Mouse (Mus musculus): ENCODE results near the gene Plpp6. TPM values are rescaled to one million over a fixed set of nuclear protein-coding genes. Genes with fewer than 3 reads are reported as not detected.
A peak's percentile ranks its signal among the peaks of the same experiment; 100 is the strongest.
"Not testable (repeated sequence)": the region's sequence is repeated elsewhere in the genome, so short reads cannot be mapped to it uniquely, and the experiment has no call there.

Gene Plpp6
- polyA plus RNA-seq, 1 experiment from 2014 or later: 9.8 TPM

GRCm38 (mm10) chr19:28990194-28990589 lies 26.4 kb downstream of the Plpp6 start, which contains the start of gene Cdc37l1:
Gene Cdc37l1 (plus strand): TSS chr19:28990352.
- Histone ChIP-seq H3K27me3 (0 out of 2 replicates have a peak, but pooled peaks cover 5% of the 10 kb centered on the region), H3K4me2 (replicated peaks) (peak within 1 kb of the TSS; percentile 73), H3K9me3 (no peaks in the 10 kb centered on the region), H3K4me3 (replicated peaks) (peak within 1 kb of the TSS; percentile 82), H3K27ac (peak within 1 kb of the TSS; percentile 90), H3K9ac (replicated peaks) (peak within 1 kb of the TSS; percentile 93), H3K36me3 (peaks cover 16% of the 10 kb centered on the region), H3K4me1 (replicated peaks) (peaks cover 25% of the 10 kb centered on the region)
- peak; percentile 98 for ATAC-seq
- under 1% methylated on average over 37 of the region's 37 CpGs for WGBS

- peak overlapping the region; percentile 82 for H3K4me3 ChIP-seq (replicated peaks)
- peaks cover 21% of the 10 kb centered on the region for H3K36me3 ChIP-seq
- H3K27me3 ChIP-seq: 0 out of 2 replicates have a peak, but pooled peaks cover 5% of the 10 kb centered on the region
- no peak for ATAC-seq
- under 1% methylated on average over 41 of the region's 41 CpGs for WGBS
- H3K27ac ChIP-seq: peak overlapping the region; percentile 90
- H3K4me2 ChIP-seq (replicated peaks): peak overlapping the region; percentile 73
- no peaks in the 10 kb centered on the region for H3K9me3 ChIP-seq
- peaks cover 25% of the 10 kb centered on the region for H3K4me1 ChIP-seq (replicated peaks)
- peak overlapping the region; percentile 93 for H3K9ac ChIP-seq (replicated peaks)
Observed at GRCm38 (mm10) chr19:28990590-28991221, 27.0 kb downstream of the Plpp6 start.

- no peak for ATAC-seq
- Histone ChIP-seq H3K9me3 (no peaks in the 10 kb centered on the region), H3K4me1 (replicated peaks) (peaks cover 25% of the 10 kb centered on the region), H3K4me3 (replicated peaks) (peak overlapping the region; percentile 82), H3K27ac (no peak overlapping the region), H3K4me2 (replicated peaks) (peak overlapping the region; percentile 73), H3K27me3 (0 out of 2 replicates have a peak, but pooled peaks cover 5% of the 10 kb centered on the region), H3K9ac (replicated peaks) (peak overlapping the region; percentile 93), H3K36me3 (peaks cover 28% of the 10 kb centered on the region)
- WGBS: 71% methylated on average over 5 of the region's 5 CpGs
Observed at GRCm38 (mm10) chr19:28991391-28991790, 27.6 kb downstream of the Plpp6 start.

- H3K27ac ChIP-seq: no peak overlapping the region
- peaks cover 21% of the 10 kb centered on the region for H3K4me1 ChIP-seq (replicated peaks)
- no peaks in the 10 kb centered on the region for H3K9me3 ChIP-seq
- H3K27me3 ChIP-seq: no peaks in the 10 kb centered on the region
- peaks cover 37% of the 10 kb centered on the region for H3K36me3 ChIP-seq
- 67% methylated on average over 7 of the region's 7 CpGs for WGBS
- no peak overlapping the region for H3K4me2 ChIP-seq (replicated peaks)
- no peak overlapping the region for H3K9ac ChIP-seq (replicated peaks)
- H3K4me3 ChIP-seq (replicated peaks): no peak overlapping the region
- no peak for ATAC-seq
Observed at GRCm38 (mm10) chr19:28994870-28995269, 31.1 kb downstream of the Plpp6 start.

GRCm38 (mm10) chr19:28995366-28995765 lies 31.6 kb downstream of the Plpp6 start:
- WGBS: 92% methylated on average over 5 of the region's 5 CpGs
- H3K4me1 ChIP-seq (replicated peaks): peaks cover 21% of the 10 kb centered on the region
- no peak overlapping the region for H3K4me2 ChIP-seq (replicated peaks)
- peaks cover 42% of the 10 kb centered on the region for H3K36me3 ChIP-seq
- no peak for ATAC-seq
- no peaks in the 10 kb centered on the region for H3K27me3 ChIP-seq
- no peaks in the 10 kb centered on the region for H3K9me3 ChIP-seq
- H3K27ac ChIP-seq: no peak overlapping the region
- H3K9ac ChIP-seq (replicated peaks): no peak overlapping the region
- H3K4me3 ChIP-seq (replicated peaks): no peak overlapping the region

GRCm38 (mm10) chr19:28997976-28998630 lies 34.4 kb downstream of the Plpp6 start:
- Histone ChIP-seq H3K9me3 (no peaks in the 10 kb centered on the region), H3K9ac (replicated peaks) (no peak overlapping the region), H3K4me3 (replicated peaks) (no peak overlapping the region), H3K27ac (no peak overlapping the region), H3K4me2 (replicated peaks) (no peak overlapping the region), H3K4me1 (replicated peaks) (peaks cover 12% of the 10 kb centered on the region), H3K36me3 (peaks cover 64% of the 10 kb centered on the region), H3K27me3 (no peaks in the 10 kb centered on the region)
- ATAC-seq: no peak
- WGBS: 94% methylated on average over 4 of the region's 4 CpGs

GRCm38 (mm10) chr19:29000321-29000720 lies 36.6 kb downstream of the Plpp6 start:
- H3K36me3 ChIP-seq: peaks cover 60% of the 10 kb centered on the region
- H3K4me1 ChIP-seq (replicated peaks); H3K27me3 ChIP-seq; H3K9ac ChIP-seq (replicated peaks); H3K4me3 ChIP-seq (replicated peaks); ATAC-seq; H3K27ac ChIP-seq; H3K4me2 ChIP-seq (replicated peaks); H3K9me3 ChIP-seq: not testable (repeated sequence)
- 97% methylated on average over 16 of the region's 16 CpGs for WGBS

- no peaks in the 10 kb centered on the region for H3K27me3 ChIP-seq
- H3K9me3 ChIP-seq: no peaks in the 10 kb centered on the region
- WGBS: 80% methylated on average over 3 of the region's 3 CpGs
- no peak overlapping the region for H3K9ac ChIP-seq (replicated peaks)
- H3K4me2 ChIP-seq (replicated peaks): no peak overlapping the region
- no peaks in the 10 kb centered on the region for H3K4me1 ChIP-seq (replicated peaks)
- no peak overlapping the region for H3K27ac ChIP-seq
- no peak overlapping the region for H3K4me3 ChIP-seq (replicated peaks)
- peaks cover 53% of the 10 kb centered on the region for H3K36me3 ChIP-seq
- ATAC-seq: no peak
Observed at GRCm38 (mm10) chr19:29008069-29008706, 44.4 kb downstream of the Plpp6 start.

GRCm38 (mm10) chr19:29009046-29009445 lies 45.3 kb downstream of the Plpp6 start:
- WGBS: 94% methylated on average over 11 of the region's 11 CpGs
- no peak for ATAC-seq
- Histone ChIP-seq H3K27me3 (no peaks in the 10 kb centered on the region), H3K9me3 (no peaks in the 10 kb centered on the region), H3K27ac (no peak overlapping the region), H3K4me2 (replicated peaks) (no peak overlapping the region), H3K36me3 (peaks cover 58% of the 10 kb centered on the region), H3K9ac (replicated peaks) (no peak overlapping the region), H3K4me3 (replicated peaks) (no peak overlapping the region), H3K4me1 (replicated peaks) (no peaks in the 10 kb centered on the region)

- H3K36me3 ChIP-seq: peaks cover 67% of the 10 kb centered on the region
- H3K27ac ChIP-seq: no peak overlapping the region
- H3K4me1 ChIP-seq (replicated peaks): no peaks in the 10 kb centered on the region
- WGBS: 92% methylated on average over 12 of the region's 12 CpGs
- H3K4me2 ChIP-seq (replicated peaks): no peak overlapping the region
- H3K9me3 ChIP-seq: no peaks in the 10 kb centered on the region
- H3K4me3 ChIP-seq (replicated peaks): no peak overlapping the region
- no peak for ATAC-seq
- no peak overlapping the region for H3K9ac ChIP-seq (replicated peaks)
- H3K27me3 ChIP-seq: no peaks in the 10 kb centered on the region
Observed at GRCm38 (mm10) chr19:29011355-29011990, 47.7 kb downstream of the Plpp6 start.

- Histone ChIP-seq H3K4me3 (replicated peaks) (no peak overlapping the region), H3K4me1 (replicated peaks) (no peaks in the 10 kb centered on the region), H3K9me3 (no peaks in the 10 kb centered on the region), H3K4me2 (replicated peaks) (no peak overlapping the region), H3K27me3 (no peaks in the 10 kb centered on the region), H3K36me3 (peaks cover 68% of the 10 kb centered on the region), H3K27ac (no peak overlapping the region), H3K9ac (replicated peaks) (no peak overlapping the region)
- WGBS: 90% methylated on average over 5 of the region's 5 CpGs
- ATAC-seq: no peak
Observed at GRCm38 (mm10) chr19:29014466-29015055, 50.8 kb downstream of the Plpp6 start.

All from midbrain, embryonic 13.5 days (tissue).